Mouse (Mus musculus): Measurements from ENCODE around the gene Gabrg3.
"Not testable (repeated sequence)": the region's sequence is repeated elsewhere in the genome, so short reads cannot be mapped to it uniquely, and the experiment has no call there.

Gene Gabrg3

GRCm38 (mm10) chr7:57307337-57307736, 79.7 kb downstream of the Gabrg3 start:
- no peak for DNase-seq

GRCm38 (mm10) chr7:57296639-57297038, 90.3 kb downstream of the Gabrg3 start:
- DNase-seq = no peak

- no peak for DNase-seq
These were observed 92.9 kb downstream of the Gabrg3 start for GRCm38 (mm10) chr7:57294127-57294526.

GRCm38 (mm10) chr7:57293564-57293963, 93.4 kb downstream of the Gabrg3 start:
- no peak for DNase-seq

GRCm38 (mm10) chr7:57283186-57283585, 103.8 kb downstream of the Gabrg3 start:
- no peak for DNase-seq

GRCm38 (mm10) chr7:57278841-57279240, 108.1 kb downstream of the Gabrg3 start:
- DNase-seq = no peak

GRCm38 (mm10) chr7:57260201-57260600, 126.8 kb downstream of the Gabrg3 start:
- no peak for DNase-seq

GRCm38 (mm10) chr7:57258893-57259574, 128.0 kb downstream of the Gabrg3 start:
- DNase-seq = no peak

- no peak for DNase-seq
These were observed 143.0 kb downstream of the Gabrg3 start for GRCm38 (mm10) chr7:57243981-57244380.

- DNase-seq = no peak
These were observed 172.9 kb downstream of the Gabrg3 start for GRCm38 (mm10) chr7:57214119-57214518.

- no peak for DNase-seq
These were observed 201.0 kb downstream of the Gabrg3 start for GRCm38 (mm10) chr7:57186015-57186414.

GRCm38 (mm10) chr7:57175891-57176545, 211.0 kb downstream of the Gabrg3 start:
- DNase-seq = not testable (repeated sequence)

- peak; percentile 21 for DNase-seq
These were observed 220.1 kb downstream of the Gabrg3 start for GRCm38 (mm10) chr7:57166931-57167330.

- DNase-seq = no peak
These were observed 228.8 kb downstream of the Gabrg3 start for GRCm38 (mm10) chr7:57158211-57158610.

- DNase-seq = no peak
These were observed 233.2 kb downstream of the Gabrg3 start for GRCm38 (mm10) chr7:57153743-57154142.

GRCm38 (mm10) chr7:57150768-57151167, 236.2 kb downstream of the Gabrg3 start:
- no peak for DNase-seq

- DNase-seq = no peak
These were observed 248.8 kb downstream of the Gabrg3 start for GRCm38 (mm10) chr7:57138072-57138704.

- DNase-seq = no peak
These were observed 254.0 kb downstream of the Gabrg3 start for GRCm38 (mm10) chr7:57133009-57133408.

GRCm38 (mm10) chr7:57132471-57132870, 254.5 kb downstream of the Gabrg3 start:
- DNase-seq = no peak

- no peak for DNase-seq
These were observed 286.9 kb downstream of the Gabrg3 start for GRCm38 (mm10) chr7:57100065-57100464.

- no peak for DNase-seq
These were observed 304.9 kb downstream of the Gabrg3 start for GRCm38 (mm10) chr7:57082071-57082470.

GRCm38 (mm10) chr7:57071435-57072160, 315.4 kb downstream of the Gabrg3 start:
- DNase-seq = no peak

GRCm38 (mm10) chr7:57065398-57065797, 321.6 kb downstream of the Gabrg3 start:
- no peak for DNase-seq

Data from kidney, adult 11 months (tissue).